Mouse (Mus musculus) stomach, embryonic 14.5 days (tissue): ENCODE data around the gene Atp5c1. TPM values are rescaled to one million over a fixed set of nuclear protein-coding genes. Genes with fewer than 3 reads are reported as not detected.
A peak's percentile ranks its signal among the peaks of the same experiment; 100 is the strongest.

ENCODE experiments used
- ATAC-seq: fragments of 200-750 bp; cut with Nextera tagmentation; 2 replicates; pipeline ENCODE4 v1.8.0; 2017; ENCODE audit warnings: low read depth, moderate TSS enrichment; ENCODE audit not compliant: insufficient number of reproducible peaks, insufficient read depth, low FRiP score
- H3K27ac ChIP-seq: fragments of 300-500 bp; sonication (generic); 2 replicates; pipeline ENCODE4 v1.5.1; 2014; ENCODE audit warnings: mild to moderate bottlenecking, low read length, moderate library complexity, mixed read lengths
- H3K27me3 ChIP-seq: fragments of 300-500 bp; sonication (generic); 2 replicates; pipeline ENCODE4 v1.6.1; 2014; ENCODE audit warnings: low read length, control low read depth, mixed read lengths; ENCODE audit not compliant: control insufficient read depth, insufficient read depth
- H3K36me3 ChIP-seq: fragments of 300-500 bp; sonication (generic); 2 replicates; pipeline ENCODE4 v1.6.1; 2014; ENCODE audit warnings: mild to moderate bottlenecking, control low read depth, low read length, moderate library complexity, mixed read lengths; ENCODE audit not compliant: control insufficient read depth, insufficient read depth
- H3K4me1 ChIP-seq: fragments of 300-500 bp; sonication (generic); 2 replicates; pipeline ENCODE4 v1.6.1; 2014; ENCODE audit warnings: low read length, control low read depth, mixed read lengths; ENCODE audit not compliant: control insufficient read depth, insufficient read depth
- H3K4me2 ChIP-seq: fragments of 300-500 bp; sonication (generic); replicated peaks from 2 replicates; pipeline ENCODE4 v1.6.1; 2014; ENCODE audit warnings: low read depth, low read length, control low read depth
- H3K4me3 ChIP-seq: fragments of 300-500 bp; sonication (generic); 2 replicates; pipeline ENCODE4 v1.5.1; 2014; ENCODE audit warnings: low read depth, low read length, control low read depth
- H3K9ac ChIP-seq: fragments of 300-500 bp; sonication (generic); replicated peaks from 2 replicates; pipeline ENCODE4 v1.6.1; 2014; ENCODE audit warnings: low read depth, mild to moderate bottlenecking, control low read depth, low read length, moderate library complexity, mixed read lengths
- H3K9me3 ChIP-seq: fragments of 300-500 bp; sonication (generic); 2 replicates; pipeline ENCODE4 v1.6.1; 2016; ENCODE audit warnings: low read depth, low read length, control low read depth; ENCODE audit not compliant: control insufficient read depth
- WGBS: fragments of 180-500 bp; shearing (Covaris S2); extraction: QIAGEN DNeasy Blood & Tissue Kit; methylation state at CpG from one replicate; pipeline ENCODE4 v1.1.7; 2014; 5-methylcytosine and 5-hydroxymethylcytosine counted together
- polyA plus RNA-seq: library from polyadenylated mRNA; unstranded; fragments of >200 nt; fragmentation: Nextera tagmentation; extraction: Ambion mirVana; gene quantifications from 2 replicates; pipeline ENCODE4 v1.2.1, GENCODE M21; 2014

The Atp5c1 gene
- 614 and 637 TPM in 2 replicates for polyA plus RNA-seq

GRCm38 (mm10) chr2:10080310-10081010, at the start of gene Atp5c1, which contains the start of gene Kin:
Gene Atp5c1 (minus strand): TSS chr2:10080510.
Gene Kin (plus strand): TSS chr2:10080593.
- peak; percentile 96 for ATAC-seq
- WGBS, result under 1% methylated on average over 61 of the region's 61 CpGs
- H3K4me2 ChIP-seq, result peak within 1 kb of the TSS; percentile 62

GRCm38 (mm10) chr2:10128571-10128970, 48.3 kb upstream of the Atp5c1 start:
- Histone ChIP-seq H3K4me3 (no peak overlapping the region), H3K4me1 (no peaks in the 10 kb centered on the region), H3K9me3 (no peaks in the 10 kb centered on the region), H3K4me2 (no peak overlapping the region), H3K9ac (no peak overlapping the region), H3K27ac (no peak overlapping the region), H3K36me3 (no peaks in the 10 kb centered on the region), H3K27me3 (no peaks in the 10 kb centered on the region)
- ATAC-seq, result no peak
- WGBS, result 70% methylated on average over 4 of the region's 4 CpGs

More at GRCm38 (mm10) chr2:10080310-10081010, at the start of gene Atp5c1, which contains the start of gene Kin:
- Histone ChIP-seq H3K9ac (peak within 1 kb of the TSS; percentile 97), H3K27ac (peak within 1 kb of the TSS; percentile 89), H3K4me3 (peak within 1 kb of the TSS; percentile 92), H3K27me3 (no peaks in the 10 kb centered on the region), H3K4me1 (peaks cover 22% of the 10 kb centered on the region), H3K9me3 (no peaks in the 10 kb centered on the region), H3K36me3 (no peaks in the 10 kb centered on the region; the same call in none of the 2 replicates)

GRCm38 (mm10) chr2:10127471-10127870, 47.2 kb upstream of the Atp5c1 start:
- no peak overlapping the region for H3K4me3 ChIP-seq

GRCm38 (mm10) chr2:10126122-10126521, 45.8 kb upstream of the Atp5c1 start:
- 89% methylated on average over 4 of the region's 4 CpGs for WGBS
- H3K36me3 ChIP-seq, result no peaks in the 10 kb centered on the region
- no peak overlapping the region for H3K4me2 ChIP-seq
- H3K27ac ChIP-seq, result no peak overlapping the region
- H3K27me3 ChIP-seq, result no peaks in the 10 kb centered on the region
- no peak overlapping the region for H3K4me3 ChIP-seq
- no peaks in the 10 kb centered on the region for H3K4me1 ChIP-seq
- no peaks in the 10 kb centered on the region for H3K9me3 ChIP-seq
- ATAC-seq, result no peak
- no peak overlapping the region for H3K9ac ChIP-seq

More at GRCm38 (mm10) chr2:10127471-10127870, 47.2 kb upstream of the Atp5c1 start:
- Histone ChIP-seq H3K9ac (no peak overlapping the region), H3K4me2 (no peak overlapping the region), H3K27ac (no peak overlapping the region), H3K9me3 (no peaks in the 10 kb centered on the region), H3K36me3 (no peaks in the 10 kb centered on the region), H3K27me3 (no peaks in the 10 kb centered on the region), H3K4me1 (no peaks in the 10 kb centered on the region)
- 86% methylated on average over 5 of the region's 5 CpGs for WGBS
- no peak for ATAC-seq

- H3K4me2 ChIP-seq, result no peak overlapping the region
- no peak overlapping the region for H3K9ac ChIP-seq
- H3K27ac ChIP-seq, result no peak overlapping the region
- no peaks in the 10 kb centered on the region for H3K4me1 ChIP-seq
- H3K27me3 ChIP-seq, result no peaks in the 10 kb centered on the region
- no peak overlapping the region for H3K4me3 ChIP-seq
- no peak for ATAC-seq
- no peaks in the 10 kb centered on the region for H3K9me3 ChIP-seq
- H3K36me3 ChIP-seq, result no peaks in the 10 kb centered on the region
- 58% methylated on average over 3 of the region's 3 CpGs for WGBS
Observed at GRCm38 (mm10) chr2:10121826-10122225, 41.5 kb upstream of the Atp5c1 start.

GRCm38 (mm10) chr2:10119276-10119675, 39.0 kb upstream of the Atp5c1 start:
- ATAC-seq, result no peak
- Histone ChIP-seq H3K4me2 (no peak overlapping the region), H3K27ac (no peak overlapping the region), H3K4me1 (no peaks in the 10 kb centered on the region), H3K4me3 (no peak overlapping the region), H3K9ac (no peak overlapping the region), H3K27me3 (no peaks in the 10 kb centered on the region), H3K36me3 (no peaks in the 10 kb centered on the region), H3K9me3 (no peaks in the 10 kb centered on the region)
- 78% methylated on average over 8 of the region's 8 CpGs for WGBS

GRCm38 (mm10) chr2:10118751-10119150, 38.4 kb upstream of the Atp5c1 start:
- no peak overlapping the region for H3K27ac ChIP-seq
- H3K36me3 ChIP-seq, result no peaks in the 10 kb centered on the region
- ATAC-seq, result no peak
- no peaks in the 10 kb centered on the region for H3K27me3 ChIP-seq
- no peak overlapping the region for H3K9ac ChIP-seq
- H3K4me1 ChIP-seq, result no peaks in the 10 kb centered on the region
- no peak overlapping the region for H3K4me3 ChIP-seq
- no peak overlapping the region for H3K4me2 ChIP-seq
- no peaks in the 10 kb centered on the region for H3K9me3 ChIP-seq
- 52% methylated on average over 1 of the region's 1 CpGs for WGBS

- H3K27ac ChIP-seq, result no peak overlapping the region
- WGBS, result 60% methylated on average over 6 of the region's 6 CpGs
- H3K9me3 ChIP-seq, result no peaks in the 10 kb centered on the region
- ATAC-seq, result no peak
- no peak overlapping the region for H3K4me2 ChIP-seq
- no peaks in the 10 kb centered on the region for H3K36me3 ChIP-seq
- no peaks in the 10 kb centered on the region for H3K27me3 ChIP-seq
- H3K4me1 ChIP-seq, result no peaks in the 10 kb centered on the region
- no peak overlapping the region for H3K9ac ChIP-seq
- H3K4me3 ChIP-seq, result no peak overlapping the region
Observed at GRCm38 (mm10) chr2:10108535-10109189, 28.4 kb upstream of the Atp5c1 start.
